Mouse (Mus musculus) spleen, adult 2 months (tissue): ENCODE measurements around the gene Gm3164.
"Not testable (repeated sequence)": the region's sequence is repeated elsewhere in the genome, so short reads cannot be mapped to it uniquely, and the experiment has no call there.

ENCODE experiments used
- CTCF ChIP-seq: fragments of 200-500 bp; IDR thresholded peaks from 2 replicates; pipeline ENCODE4 v1.5.1; 2011; ENCODE audit warnings: mild to moderate bottlenecking, inconsistent platforms; ENCODE audit not compliant: insufficient read depth, insufficient read length, insufficient replicate concordance; ENCODE audit errors: extremely low read depth
- POLR2A ChIP-seq: fragments of 200-500 bp; IDR thresholded peaks from 2 replicates; pipeline ENCODE4 v1.6.1; 2011; ENCODE audit warnings: low read depth, low read length, inconsistent platforms

DNA sequence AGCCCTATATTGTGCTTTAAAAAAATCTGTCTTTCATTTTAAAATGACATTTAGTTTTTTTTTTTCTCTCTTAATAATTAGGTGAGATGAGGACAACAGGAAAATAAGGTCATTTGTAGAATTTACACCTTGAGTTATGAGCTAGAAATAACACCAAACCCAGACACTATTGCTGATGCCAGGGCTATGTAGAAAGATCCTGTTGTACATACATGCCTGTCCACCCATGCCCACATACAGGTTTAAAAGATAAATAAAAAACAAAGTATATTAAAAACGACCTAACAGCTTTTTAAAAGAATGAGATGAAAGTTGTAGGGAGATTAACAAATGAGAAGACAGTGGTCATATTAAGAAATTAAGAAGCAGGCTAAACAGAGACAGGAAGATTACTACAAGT is 5.3 kb upstream of the Gm3164 start:
- TF ChIP-seq POLR2A, CTCF: not testable (repeated sequence)
